Comparison of ENCODE assay signal across 10 mouse cellular contexts in the genomic region with DNA sequence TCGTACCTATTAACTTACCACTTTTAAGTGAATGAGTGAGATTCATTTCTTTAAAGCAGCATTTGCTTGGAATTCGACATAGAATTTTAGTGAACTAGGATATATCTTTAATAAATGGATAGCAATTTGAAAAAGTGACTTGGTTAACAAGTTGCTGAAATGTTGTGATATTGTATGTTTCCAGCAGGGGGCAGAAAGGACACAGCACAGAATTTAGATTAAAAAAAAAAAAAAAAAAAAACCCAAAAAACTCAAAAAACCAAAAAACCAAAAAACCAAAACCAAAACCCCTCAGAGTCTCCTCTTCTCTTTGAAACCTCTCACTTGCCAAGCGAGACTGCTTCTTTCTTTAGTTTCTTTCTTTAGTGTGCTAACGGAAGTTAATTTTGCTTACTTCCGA. TPM values are rescaled to one million over a fixed set of nuclear protein-coding genes. Genes with fewer than 3 reads are reported as not detected.
DNase-seq lines count a peak whose midpoint lies in the region; ATAC-seq and TF ChIP-seq lines count a peak whose summit lies in the region.
"Had no signal": no experiment of that assay in that cellular context is flagged by ENCODE, and none has a peak within 500 bp of the region (broad histone marks: within the 10 kb centered on the region; RNA-seq: fewer than 3 reads in every experiment).

No protein-coding gene starts in this region.

- DNase-seq in A20 (ENCODE audit: low read depth, low spot score) (peak; percentile 66), MN1 (ENCODE audit: low spot score) (peak; percentile 76)
- peak; percentile 25 for DNase-seq in fibroblast of lung, adult 2 months (ENCODE audit: low read depth)
- no peak for DNase-seq in yolk sac, embryonic 10.5 days (ENCODE audit: low spot score)
- DNase-seq in ovary, postnatal 10 days (ENCODE audit: low spot score), result no peak
- DNase-seq in right cerebral cortex, postnatal 4 days, result no peak
- DNase-seq: liver, embryonic 13.5 days had no signal

- no peaks in the 10 kb centered on the region for H3K36me3 ChIP-seq in intestine, postnatal 0 days (ENCODE audit: control insufficient read depth, insufficient read depth)
- no peaks in the 10 kb centered on the region for H3K36me3 ChIP-seq in intestine, embryonic 16.5 days (ENCODE audit: control insufficient read depth, insufficient read depth, low read length)
- H3K36me3 ChIP-seq: heart, embryonic 15.5 days had no signal

- TF ChIP-seq CTCF in intestine, postnatal 0 days (IDR thresholded peaks at IDR 0.05; ENCODE audit: low read depth), result peak; percentile 65

- WGBS in intestine, postnatal 0 days, result 73% methylated on average over 5 of the region's 5 CpGs
- 75% methylated on average over 5 of the region's 5 CpGs for WGBS in intestine, embryonic 16.5 days

- H3K27me3 ChIP-seq in intestine, postnatal 0 days (replicated peaks; ENCODE audit: control insufficient read depth, insufficient read depth, low read length), result no peaks in the 10 kb centered on the region
- no peaks in the 10 kb centered on the region for H3K27me3 ChIP-seq in intestine, embryonic 16.5 days (replicated peaks; ENCODE audit: control insufficient read depth, insufficient read depth, low read length)
- H3K27me3 ChIP-seq: heart, embryonic 15.5 days; liver, embryonic 13.5 days had no signal

- H3K9me3 ChIP-seq in intestine, postnatal 0 days (ENCODE audit: control insufficient read depth), result no peaks in the 10 kb centered on the region
- H3K9me3 ChIP-seq in intestine, embryonic 16.5 days (ENCODE audit: control insufficient read depth, low read length), result no peaks in the 10 kb centered on the region
- H3K9me3 ChIP-seq: heart, embryonic 15.5 days; liver, embryonic 13.5 days had no signal

- no peaks in the 10 kb centered on the region for H3K4me1 ChIP-seq in intestine, postnatal 0 days (replicated peaks; ENCODE audit: control insufficient read depth, insufficient read depth, low read length)
- no peaks in the 10 kb centered on the region for H3K4me1 ChIP-seq in intestine, embryonic 16.5 days (ENCODE audit: control insufficient read depth, insufficient read depth, low read length)
- H3K4me1 ChIP-seq: heart, embryonic 15.5 days; liver, embryonic 13.5 days had no signal

- ATAC-seq in intestine, postnatal 0 days, result no peak
- ATAC-seq in intestine, embryonic 16.5 days, result no peak

- H3K4me3 ChIP-seq in intestine, postnatal 0 days (ENCODE audit: low read depth, low read length), result no peak overlapping the region
- H3K4me3 ChIP-seq in intestine, embryonic 16.5 days (ENCODE audit: low read length), result no peak overlapping the region
- H3K4me3 ChIP-seq: heart, embryonic 15.5 days; liver, embryonic 13.5 days had no signal

- H3K27ac ChIP-seq in intestine, postnatal 0 days (ENCODE audit: low read depth, low read length), result no peak overlapping the region
- H3K27ac ChIP-seq in intestine, embryonic 16.5 days (ENCODE audit: low read length), result no peak overlapping the region
- H3K27ac ChIP-seq: heart, embryonic 15.5 days; liver, embryonic 13.5 days had no signal

- H3K4me2 ChIP-seq in intestine, postnatal 0 days (replicated peaks; ENCODE audit: low read depth), result no peak overlapping the region
- H3K4me2 ChIP-seq in intestine, embryonic 16.5 days (ENCODE audit: low read depth, low read length), result no peak overlapping the region
- H3K4me2 ChIP-seq: heart, embryonic 15.5 days; liver, embryonic 13.5 days had no signal

- no peak overlapping the region for H3K9ac ChIP-seq in intestine, postnatal 0 days (ENCODE audit: low read depth, low read length)
- H3K9ac ChIP-seq in intestine, embryonic 16.5 days (ENCODE audit: low read depth, low read length), result no peak overlapping the region
- H3K9ac ChIP-seq: heart, embryonic 15.5 days; liver, embryonic 13.5 days had no signal

RNA-seq across cellular contexts. Expression of gene Nol11, which starts 24.6 kb away (rescaled TPM):
- 14.8 TPM in 2 replicates for polyA plus RNA-seq in intestine, postnatal 0 days (2015; fragmentation: Nextera tagmentation; extraction: Ambion mirVana)
- 36.9 and 43.0 TPM in 2 replicates for polyA plus RNA-seq in intestine, embryonic 16.5 days (2015; fragmentation: Nextera tagmentation; extraction: Ambion mirVana)

Comparison
In these comparisons a context has a peak if more than half of its experiments do, and no peak if none do; other contexts are left out.
1. DNase-seq: peak in A20 (single experiment), MN1 (single experiment) and fibroblast of lung, adult 2 months (single experiment); none in yolk sac, embryonic 10.5 days (single experiment), ovary, postnatal 10 days (single experiment) and right cerebral cortex, postnatal 4 days (single experiment).